Mouse (Mus musculus) myocyte (in vitro differentiated cells): ENCODE results near the gene Sema4d. TPM values are rescaled to one million over a fixed set of nuclear protein-coding genes. Genes with fewer than 3 reads are reported as not detected.

Source experiments
- H3K27me3 ChIP-seq: one replicate; pipeline ENCODE4 v1.6.1; 2011; ENCODE audit not compliant: control insufficient read depth, insufficient read depth, insufficient read length
- H3K36me3 ChIP-seq: one replicate; pipeline ENCODE4 v1.6.1; 2011; ENCODE audit not compliant: control insufficient read depth, insufficient read depth
- H3K4me2 ChIP-seq: one replicate; pipeline ENCODE4 v1.6.1; 2011; ENCODE audit warnings: low read depth, control low read depth
- H3K4me3 ChIP-seq: one replicate; pipeline ENCODE4 v1.5.1; 2011; ENCODE audit warnings: mild to moderate bottlenecking, control low read depth, moderate library complexity
- H3K79me2 ChIP-seq: one replicate; pipeline ENCODE4 v1.6.1; 2011; ENCODE audit not compliant: control insufficient read depth, insufficient read depth
- H3ac ChIP-seq: one replicate; pipeline ENCODE4 v1.6.1; 2011; ENCODE audit not compliant: control insufficient read depth, insufficient read length
- CEBPB ChIP-seq: IDR thresholded peaks from 2 replicates; pipeline ENCODE4 v1.6.1; 2011; ENCODE audit warnings: mild to moderate bottlenecking, moderate library complexity; ENCODE audit not compliant: poor library complexity, insufficient read depth, severe bottlenecking
- E2F4 ChIP-seq: IDR thresholded peaks from one replicate; pipeline ENCODE4 v1.6.1; 2011; ENCODE audit warnings: mild to moderate bottlenecking, control low read depth, moderate library complexity; ENCODE audit not compliant: insufficient read depth
- MAX ChIP-seq: IDR thresholded peaks from one replicate; pipeline ENCODE4 v1.6.1; 2011; ENCODE audit warnings: low read depth, mild to moderate bottlenecking, control low read depth
- MYOD1 ChIP-seq, 3 experiments: IDR thresholded peaks; one replicate each; pipeline ENCODE4 v1.6.1; 2011; ENCODE audit warnings: control low read depth in 2 of 3, low read depth in 2 of 3, mild to moderate bottlenecking in 2 of 3, moderate library complexity in 1 of 3; ENCODE audit not compliant: insufficient read length in 2 of 3, control insufficient read depth in 1 of 3
- MYOG ChIP-seq, 3 experiments: IDR thresholded peaks; one replicate each; pipeline ENCODE4 v1.6.1; 2011; ENCODE audit warnings: control low read depth in 2 of 3, low read depth in 2 of 3, mild to moderate bottlenecking in 2 of 3; ENCODE audit not compliant: insufficient read length in 2 of 3, control insufficient read depth in 1 of 3, insufficient read depth in 1 of 3
- POLR2A ChIP-seq: IDR thresholded peaks from one replicate; pipeline ENCODE4 v1.6.1; 2011; ENCODE audit warnings: low read depth, mild to moderate bottlenecking, control low read depth, moderate library complexity; ENCODE audit not compliant: insufficient read length
- POLR2AphosphoS2 ChIP-seq: IDR thresholded peaks from one replicate; pipeline ENCODE4 v1.6.1; 2011; ENCODE audit warnings: low read depth, control low read depth; ENCODE audit not compliant: insufficient read length
- REST ChIP-seq: IDR thresholded peaks from one replicate; pipeline ENCODE4 v1.6.1; 2011; ENCODE audit warnings: mild to moderate bottlenecking, control low read depth, moderate library complexity; ENCODE audit not compliant: insufficient read depth, insufficient read length
- SRF ChIP-seq: IDR thresholded peaks from one replicate; pipeline ENCODE4 v1.6.1; 2011; ENCODE audit warnings: low read depth; ENCODE audit not compliant: control insufficient read depth, insufficient read length
- TCF12 ChIP-seq: IDR thresholded peaks from one replicate; pipeline ENCODE4 v1.6.1; 2011; ENCODE audit warnings: mild to moderate bottlenecking, control low read depth; ENCODE audit not compliant: poor library complexity, insufficient read depth, severe bottlenecking
- TCF3 ChIP-seq: IDR thresholded peaks from one replicate; pipeline ENCODE4 v1.6.1; 2011; ENCODE audit warnings: low read depth, control low read depth; ENCODE audit not compliant: insufficient read length
- USF1 ChIP-seq: IDR thresholded peaks from one replicate; pipeline ENCODE4 v1.6.1; 2011; ENCODE audit warnings: low read depth, mild to moderate bottlenecking, control low read depth, moderate library complexity
- polyA plus RNA-seq: library from polyadenylated mRNA; unstranded; fragments of >200 nt; fragmentation: generic; extraction: Trizol; gene quantifications from one replicate; pipeline ENCODE4 v1.2.1, GENCODE M21; 2012; ENCODE audit warnings: missing spikeins

Gene Sema4d
- polyA plus RNA-seq, 1 experiment: 15.3 TPM

GRCm38 (mm10) chr13:51814646-51815045 lies 21.1 kb upstream of the Sema4d start:
- H3K4me2 ChIP-seq: no peak overlapping the region
- TF ChIP-seq CEBPB (no peak), SRF (no peak), USF1 (no peak), MYOG (IDR thresholded peaks at IDR 0.05; ENCODE audit: control insufficient read depth in 1 of 3, insufficient read depth in 1 of 3, insufficient read length in 2 of 3, low read depth in 2 of 3) (no peak), REST (no peak), POLR2AphosphoS2 (no peak), POLR2A (no peak), TCF12 (no peak), MAX (no peak), E2F4 (no peak), MYOD1 (IDR thresholded peaks at IDR 0.05; ENCODE audit: control insufficient read depth in 1 of 3, insufficient read length in 2 of 3, low read depth in 2 of 3) (no peak), TCF3 (no peak)

DNA sequence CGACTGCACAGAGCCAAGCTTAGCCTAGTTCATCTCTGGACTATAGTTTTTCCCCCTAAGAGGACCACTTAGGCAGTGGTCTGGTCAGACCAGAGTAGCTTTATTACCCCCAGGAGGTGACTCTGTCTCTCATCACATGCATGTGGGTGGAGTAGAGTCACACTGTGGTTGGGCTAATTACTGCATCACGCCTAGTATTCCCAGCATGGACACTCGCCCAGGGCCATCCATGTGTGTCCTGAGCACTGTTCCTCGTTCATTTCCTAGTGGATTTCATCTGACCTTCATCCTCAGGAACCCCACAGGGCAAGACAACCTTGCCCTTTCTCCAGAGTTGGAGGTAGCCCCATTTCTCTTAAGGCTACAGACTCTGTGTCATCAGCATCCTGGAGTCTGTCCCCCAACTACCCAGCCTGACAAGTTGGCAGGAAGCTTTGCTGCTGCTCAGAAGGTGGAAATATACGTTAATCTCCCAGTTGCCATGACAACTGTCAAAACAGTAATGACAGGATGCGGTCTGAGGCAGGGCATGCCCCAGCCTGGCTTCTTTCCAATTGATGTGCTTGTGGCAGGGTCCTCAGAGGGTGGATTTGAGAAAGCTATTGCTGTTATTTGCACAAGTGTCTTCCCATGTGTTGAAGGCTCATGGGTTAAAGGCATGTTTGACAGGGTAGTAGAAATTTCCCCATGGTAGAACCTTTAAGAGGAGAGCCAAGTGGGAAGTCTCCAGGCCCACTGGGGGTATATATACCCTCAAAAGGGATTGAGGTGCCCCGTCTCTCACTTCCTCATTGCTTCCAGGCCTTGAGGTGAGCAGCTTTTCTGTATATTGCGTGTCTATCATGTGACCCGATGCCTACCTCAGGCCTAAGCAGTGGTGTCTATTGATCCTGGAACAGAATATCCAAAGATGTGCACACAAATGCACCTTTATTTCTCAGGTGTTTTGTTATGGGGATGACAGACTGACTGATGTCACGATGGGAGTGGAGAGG lies 20.4 kb upstream of the Sema4d start:
- H3K27me3 ChIP-seq: no peaks in the 10 kb centered on the region
- H3K79me2 ChIP-seq: no peaks in the 10 kb centered on the region
- H3K4me2 ChIP-seq: no peak overlapping the region
- TF ChIP-seq POLR2A: no peak
- no peak for TF ChIP-seq CEBPB
- TF ChIP-seq USF1: no peak
- TF ChIP-seq REST: no peak
- no peak for TF ChIP-seq MYOG (IDR thresholded peaks at IDR 0.05; ENCODE audit: control insufficient read depth in 1 of 3, insufficient read depth in 1 of 3, insufficient read length in 2 of 3, low read depth in 2 of 3)
- TF ChIP-seq TCF3: no peak
- TF ChIP-seq MYOD1 (IDR thresholded peaks at IDR 0.05; ENCODE audit: control insufficient read depth in 1 of 3, insufficient read length in 2 of 3, low read depth in 2 of 3): no peak
- no peak for TF ChIP-seq TCF12
- no peak for TF ChIP-seq MAX
- no peak for TF ChIP-seq SRF
- no peak for TF ChIP-seq E2F4
- no peak for TF ChIP-seq POLR2AphosphoS2
- H3ac ChIP-seq: no peak overlapping the region
- no peak overlapping the region for H3K4me3 ChIP-seq
- H3K36me3 ChIP-seq: no peaks in the 10 kb centered on the region

More at GRCm38 (mm10) chr13:51814646-51815045, 21.1 kb upstream of the Sema4d start:
- Histone ChIP-seq H3K27me3 (no peaks in the 10 kb centered on the region), H3K36me3 (no peaks in the 10 kb centered on the region), H3K4me3 (no peak overlapping the region), H3ac (no peak overlapping the region), H3K79me2 (no peaks in the 10 kb centered on the region)

DNA sequence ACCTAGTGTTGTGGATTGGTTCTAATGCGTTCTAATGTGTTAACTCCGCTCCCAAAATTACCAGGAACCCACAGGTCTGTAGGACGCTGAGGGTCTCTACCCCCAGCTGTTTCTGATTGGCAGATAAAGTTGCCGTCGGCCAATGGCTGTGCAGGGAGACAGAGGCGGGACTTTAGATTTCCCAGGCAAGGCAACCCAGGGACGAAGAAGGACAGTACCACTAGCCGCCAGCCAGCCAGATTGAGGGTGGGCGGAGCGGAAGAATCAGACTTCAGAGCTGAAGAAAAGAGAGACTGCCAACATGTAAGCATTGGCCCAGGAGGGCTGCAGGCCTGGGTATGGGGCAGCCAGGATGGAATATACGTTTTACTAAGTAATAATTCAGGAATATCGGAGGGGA lies 14.6 kb upstream of the Sema4d start:
- no peak overlapping the region for H3K4me3 ChIP-seq
- no peak overlapping the region for H3K4me2 ChIP-seq
- no peaks in the 10 kb centered on the region for H3K36me3 ChIP-seq
- H3K79me2 ChIP-seq: no peaks in the 10 kb centered on the region
- TF ChIP-seq POLR2AphosphoS2: no peak
- TF ChIP-seq TCF3: no peak
- TF ChIP-seq E2F4: no peak
- peaks cover 5% of the 10 kb centered on the region for H3K27me3 ChIP-seq
- H3ac ChIP-seq: no peak overlapping the region

DNA sequence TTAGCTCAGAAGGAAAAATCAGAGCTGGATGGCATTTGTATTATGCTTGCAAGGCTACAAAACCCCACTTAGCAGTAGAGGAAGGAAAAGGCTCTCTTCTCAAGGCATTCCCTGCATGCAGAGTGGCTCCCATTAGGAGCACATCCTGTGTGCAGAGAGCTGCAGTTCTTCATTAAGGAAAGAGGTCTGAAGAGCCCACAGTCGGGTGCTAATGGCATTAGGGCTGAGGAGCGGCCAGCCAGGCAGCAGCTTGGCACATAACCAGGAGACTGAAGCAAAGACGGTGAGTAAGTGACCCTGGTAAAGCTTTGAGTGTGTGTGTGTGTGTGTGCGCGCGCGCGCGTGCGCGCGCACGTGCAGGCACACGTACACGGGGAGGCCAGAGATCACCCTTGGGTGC lies 12.7 kb upstream of the Sema4d start:
- TF ChIP-seq MYOD1 (IDR thresholded peaks at IDR 0.05; ENCODE audit: control insufficient read depth in 1 of 3, insufficient read length in 2 of 3, low read depth in 2 of 3): no peak
- TF ChIP-seq SRF: no peak
- TF ChIP-seq TCF3: no peak
- no peak for TF ChIP-seq MYOG (IDR thresholded peaks at IDR 0.05; ENCODE audit: control insufficient read depth in 1 of 3, insufficient read depth in 1 of 3, insufficient read length in 2 of 3, low read depth in 2 of 3)
- no peak for TF ChIP-seq USF1
- TF ChIP-seq POLR2AphosphoS2: no peak
- TF ChIP-seq REST: no peak
- TF ChIP-seq MAX: no peak
- TF ChIP-seq CEBPB: no peak
- no peak for TF ChIP-seq E2F4
- TF ChIP-seq TCF12: no peak
- Histone ChIP-seq H3K36me3 (no peaks in the 10 kb centered on the region), H3K4me3 (no peak overlapping the region), H3K79me2 (no peaks in the 10 kb centered on the region), H3K27me3 (peaks cover 5% of the 10 kb centered on the region), H3K4me2 (no peak overlapping the region), H3ac (no peak overlapping the region)

DNA sequence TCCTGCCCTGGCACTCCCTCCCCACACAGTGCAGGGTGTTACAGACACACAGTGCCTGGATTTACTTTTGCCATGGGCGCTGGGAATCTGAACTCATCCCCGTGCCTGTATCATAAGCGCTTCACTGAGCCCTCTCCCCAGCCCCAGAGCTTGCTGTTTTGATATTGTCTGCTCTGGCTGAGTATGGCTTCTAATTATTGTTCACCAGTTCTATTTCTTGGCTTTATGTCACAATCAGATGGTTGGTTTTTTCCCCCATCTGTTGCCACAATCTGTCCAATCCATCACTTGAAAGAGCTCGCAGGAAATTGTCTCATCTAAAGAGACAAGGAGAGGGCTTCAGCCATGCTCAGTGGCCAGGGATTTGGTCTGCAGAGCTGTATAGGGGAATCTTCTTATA lies 12.1 kb upstream of the Sema4d start:
- TF ChIP-seq SRF (no peak), TCF12 (no peak), MAX (no peak), MYOG (IDR thresholded peaks at IDR 0.05; ENCODE audit: control insufficient read depth in 1 of 3, insufficient read depth in 1 of 3, insufficient read length in 2 of 3, low read depth in 2 of 3) (no peak), E2F4 (no peak), POLR2AphosphoS2 (no peak), CEBPB (no peak), MYOD1 (IDR thresholded peaks at IDR 0.05; ENCODE audit: control insufficient read depth in 1 of 3, insufficient read length in 2 of 3, low read depth in 2 of 3) (no peak)
- peaks cover 5% of the 10 kb centered on the region for H3K27me3 ChIP-seq

More for the DNA sequence above, 12.1 kb upstream of the Sema4d start:
- Histone ChIP-seq H3K4me3 (no peak overlapping the region), H3K79me2 (no peaks in the 10 kb centered on the region), H3K36me3 (no peaks in the 10 kb centered on the region), H3ac (no peak overlapping the region), H3K4me2 (no peak overlapping the region)
